Mouse (Mus musculus) MEL (cell line): ENCODE results near the gene Rln1. TPM values are rescaled to one million over a fixed set of nuclear protein-coding genes. Genes with fewer than 3 reads are reported as not detected.

Experiments used
- DNase-seq: peaks from one replicate; pipeline ENCODE4 v3.0.0; 2011; ENCODE audit warnings: low read depth, low spot score
- H3K27ac ChIP-seq: 2 replicates; pipeline ENCODE4 v1.5.1; 2012; ENCODE audit warnings: low read depth, mild to moderate bottlenecking, control low read depth, low read length, moderate library complexity; ENCODE audit not compliant: control insufficient read depth
- H3K27me3 ChIP-seq, 2 experiments: fragments of 150-350 bp in 1 of 2; sonication (generic) in 1 of 2; 2 replicates each; pipeline ENCODE4 v1.6.1; 2012; ENCODE audit warnings: low read length in 2 of 2, mild to moderate bottlenecking in 2 of 2, improper control_type of control experiment in 1 of 2, moderate library complexity in 1 of 2; ENCODE audit not compliant: insufficient read depth in 2 of 2, control insufficient read depth in 1 of 2
- H3K36me3 ChIP-seq, 2 experiments: 2 replicates each; pipeline ENCODE4 v1.6.1; 2012 to 2014; ENCODE audit warnings: low read length in 2 of 2, improper control_type of control experiment in 1 of 2, inconsistent platforms in 1 of 2, mild to moderate bottlenecking in 1 of 2; ENCODE audit not compliant: insufficient read depth in 2 of 2, control insufficient read depth in 1 of 2
- H3K4me1 ChIP-seq, 2 experiments: fragments of 150-350 bp in 1 of 2; sonication (generic) in 1 of 2; 2 replicates each; pipeline ENCODE4 v1.6.1; 2012; ENCODE audit warnings: low read length in 2 of 2, improper control_type of control experiment in 1 of 2, mild to moderate bottlenecking in 1 of 2; ENCODE audit not compliant: insufficient read depth in 2 of 2, control insufficient read depth in 1 of 2
- H3K4me3 ChIP-seq, 2 experiments: fragments of 150-350 bp in 1 of 2; sonication (generic) in 1 of 2; 2 replicates each; pipeline ENCODE4 v1.5.1; 2012; ENCODE audit warnings: low read depth in 2 of 2, low read length in 2 of 2, mild to moderate bottlenecking in 2 of 2, moderate library complexity in 2 of 2, control low read depth in 1 of 2, improper control_type of control experiment in 1 of 2; ENCODE audit not compliant: control insufficient read depth in 1 of 2, insufficient read depth in 1 of 2
- H3K79me2 ChIP-seq: 2 replicates; pipeline ENCODE4 v1.6.1; 2012; ENCODE audit warnings: mild to moderate bottlenecking, low read length, moderate library complexity; ENCODE audit not compliant: control insufficient read depth, poor library complexity, insufficient read depth
- H3K9ac ChIP-seq: 2 replicates; pipeline ENCODE4 v1.6.1; 2012; ENCODE audit warnings: low read depth, mild to moderate bottlenecking, control low read depth, low read length, moderate library complexity; ENCODE audit not compliant: control insufficient read depth, poor library complexity, severe bottlenecking
- H3K9me3 ChIP-seq: fragments of 150-350 bp; sonication (generic); replicated peaks from 2 replicates; pipeline ENCODE4 v1.6.1; 2012; ENCODE audit warnings: mild to moderate bottlenecking, low read length, improper control_type of control experiment, moderate library complexity; ENCODE audit not compliant: insufficient read depth
- CHD1 ChIP-seq: IDR thresholded peaks from 2 replicates; pipeline ENCODE4 v1.6.1; 2012; ENCODE audit warnings: low read depth, mild to moderate bottlenecking, inconsistent platforms, low read length, improper control_type of control experiment
- CTCF ChIP-seq, 3 experiments: IDR thresholded peaks in 2 of 3; conservative IDR thresholded peaks in 1 of 3; 2 replicates each; pipeline ENCODE4 v1.5.1; 2011 to 2012; ENCODE audit warnings: low read length in 3 of 3, low read depth in 2 of 3, mild to moderate bottlenecking in 2 of 3, improper control_type of control experiment in 1 of 3, inconsistent platforms in 1 of 3, mixed read lengths in 1 of 3, moderate library complexity in 1 of 3; ENCODE audit not compliant: control insufficient read depth in 1 of 3, insufficient read depth in 1 of 3, poor library complexity in 1 of 3, severe bottlenecking in 1 of 3
- GABPA ChIP-seq: IDR thresholded peaks from 2 replicates; pipeline ENCODE4 v1.6.1; 2012; ENCODE audit warnings: low read depth, mild to moderate bottlenecking, inconsistent platforms, low read length, improper control_type of control experiment, moderate library complexity
- GATA1 ChIP-seq: IDR thresholded peaks from 2 replicates; pipeline ENCODE4 v1.6.1; 2011; ENCODE audit warnings: low read depth, low read length, improper control_type of control experiment
- HCFC1 ChIP-seq: IDR thresholded peaks from 2 replicates; pipeline ENCODE4 v1.6.1; 2012; ENCODE audit warnings: low read depth, mild to moderate bottlenecking, inconsistent platforms, low read length, improper control_type of control experiment, moderate library complexity
- MAFK ChIP-seq: IDR thresholded peaks from 2 replicates; pipeline ENCODE4 v1.6.1; 2011; ENCODE audit warnings: low read depth, mild to moderate bottlenecking, low read length, improper control_type of control experiment, borderline replicate concordance
- MAX ChIP-seq: IDR thresholded peaks from 2 replicates; pipeline ENCODE4 v1.6.1; 2011; ENCODE audit warnings: low read length, improper control_type of control experiment
- MXI1 ChIP-seq: IDR thresholded peaks from 2 replicates; pipeline ENCODE4 v1.6.1; 2011; ENCODE audit warnings: mild to moderate bottlenecking, low read depth, low read length, improper control_type of control experiment
- MYB ChIP-seq: IDR thresholded peaks from 2 replicates; pipeline ENCODE4 v1.6.1; 2011; ENCODE audit warnings: mild to moderate bottlenecking, low read depth, low read length, improper control_type of control experiment
- NELFE ChIP-seq: IDR thresholded peaks from 2 replicates; pipeline ENCODE4 v1.6.1; 2011; ENCODE audit warnings: low read depth, low read length, improper control_type of control experiment
- NRF1 ChIP-seq: IDR thresholded peaks from 2 replicates; pipeline ENCODE4 v1.6.1; 2014; ENCODE audit warnings: low read depth, mild to moderate bottlenecking, inconsistent platforms, low read length, improper control_type of control experiment, moderate library complexity; ENCODE audit not compliant: poor library complexity, insufficient read depth, severe bottlenecking
- POLR2A ChIP-seq, 2 experiments: IDR thresholded peaks; 2 replicates each; pipeline ENCODE4 v1.6.1; 2011 to 2012; ENCODE audit warnings: low read length in 2 of 2, mild to moderate bottlenecking in 2 of 2, control low read depth in 1 of 2, improper control_type of control experiment in 1 of 2, low read depth in 1 of 2, moderate library complexity in 1 of 2; ENCODE audit not compliant: control insufficient read depth in 1 of 2, insufficient read depth in 1 of 2, poor library complexity in 1 of 2
- RAD21 ChIP-seq: IDR thresholded peaks from 2 replicates; pipeline ENCODE4 v1.6.1; 2011; ENCODE audit warnings: mild to moderate bottlenecking, low read depth, low read length, improper control_type of control experiment
- RCOR1 ChIP-seq: IDR thresholded peaks from 2 replicates; pipeline ENCODE4 v1.6.1; 2012; ENCODE audit warnings: low read depth, mild to moderate bottlenecking, inconsistent platforms, low read length, improper control_type of control experiment
- SIN3A ChIP-seq: IDR thresholded peaks from 2 replicates; pipeline ENCODE4 v1.6.1; 2012; ENCODE audit warnings: low read length, improper control_type of control experiment, inconsistent platforms
- SMC3 ChIP-seq: IDR thresholded peaks from 2 replicates; pipeline ENCODE4 v1.6.1; 2011; ENCODE audit warnings: low read depth, low read length, improper control_type of control experiment
- TBP ChIP-seq: IDR thresholded peaks from 2 replicates; pipeline ENCODE4 v1.8.0; 2011; ENCODE audit warnings: low read depth, low read length, improper control_type of control experiment
- TCF12 ChIP-seq: IDR thresholded peaks from 2 replicates; pipeline ENCODE4 v1.6.1; 2014; ENCODE audit warnings: low read depth, mild to moderate bottlenecking, inconsistent platforms, low read length, improper control_type of control experiment, moderate library complexity
- USF1 ChIP-seq: IDR thresholded peaks from 2 replicates; pipeline ENCODE4 v1.6.1; 2014; ENCODE audit warnings: low read depth, mild to moderate bottlenecking, inconsistent platforms, low read length, improper control_type of control experiment, moderate library complexity
- ZNF384 ChIP-seq: IDR thresholded peaks from 2 replicates; pipeline ENCODE4 v1.6.1; 2012; ENCODE audit warnings: low read depth, mild to moderate bottlenecking, inconsistent platforms, low read length, improper control_type of control experiment
- polyA plus RNA-seq, 2 experiments: library from polyadenylated mRNA; stranded (reverse) in 1 of 2; unstranded in 1 of 2; fragments of >175 nt in 1 of 2; fragments of >200 nt in 1 of 2; gene quantifications; 2 replicates each; pipeline versions ENCODE4 v1.2.1 to v1.2.4; 2012; ENCODE audit warnings: low replicate concordance in 2 of 2, low read depth in 1 of 2; ENCODE audit not compliant: insufficient read length in 2 of 2, insufficient read depth in 1 of 2, missing spikeins in 1 of 2
- total RNA-seq: library from RNA; depleted of rRNA; stranded (reverse); fragments of 300-350 nt; gene quantifications from 2 replicates; pipeline ENCODE4 v1.2.3, GENCODE M21; 2012

The Rln1 gene
- total and polyA plus RNA-seq, 3 experiments: 0.04 TPM; not detected in 2

GRCm38 (mm10) chr19:29379839-29380603 is 45.6 kb upstream of the Rln1 start:
- no peak for DNase-seq
- Histone ChIP-seq H3K4me1 (peaks cover 14 to 17% of the 10 kb centered on the region in 2 experiments), H3K27me3 (no peaks in the 10 kb centered on the region), H3K79me2 (no peaks in the 10 kb centered on the region), H3K9me3 (no peaks in the 10 kb centered on the region), H3K27ac (no peak overlapping the region), H3K4me3 (no peak overlapping the region), H3K9ac (no peak overlapping the region), H3K36me3 (peaks cover 0 to 17% of the 10 kb centered on the region in 2 experiments; a peak in 3 of 4 replicates)
- no peak for TF ChIP-seq HCFC1

DNA sequence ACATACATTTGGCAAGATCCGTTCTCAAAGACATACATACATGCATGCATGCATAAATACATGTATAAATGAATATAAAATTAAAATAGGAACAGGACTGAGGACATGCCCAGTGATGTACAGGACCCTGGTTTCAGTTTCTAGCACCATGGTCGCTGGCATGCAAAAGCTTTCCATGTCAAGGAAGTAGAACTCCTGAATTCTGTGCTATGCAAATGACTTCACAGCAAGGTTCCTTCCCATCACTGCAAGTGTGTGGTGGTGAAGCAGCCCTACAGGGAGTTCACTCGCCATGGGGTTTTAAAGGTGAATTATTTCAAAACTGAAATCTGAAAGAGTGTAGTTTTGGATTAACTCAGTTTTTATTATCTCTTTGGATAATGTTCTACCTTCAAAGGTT is 41.9 kb upstream of the Rln1 start:
- no peak for TF ChIP-seq TCF12
- no peak for TF ChIP-seq CHD1
- no peak for TF ChIP-seq NRF1
- no peak for TF ChIP-seq TBP
- no peak for TF ChIP-seq CTCF (IDR thresholded peaks at IDR 0.05 in 2 of 3, conservative IDR thresholded peaks at IDR 0.05 in 1 of 3; ENCODE audit: control insufficient read depth in 1 of 3, insufficient read depth in 1 of 3, low read depth in 2 of 3, low read length in 3 of 3, poor library complexity in 1 of 3, severe bottlenecking in 1 of 3)
- no peak for TF ChIP-seq HCFC1
- TF ChIP-seq MXI1: no peak
- no peak for TF ChIP-seq SMC3
- no peak for TF ChIP-seq GATA1
- no peak for TF ChIP-seq MYB
- TF ChIP-seq RCOR1: no peak
- no peak for TF ChIP-seq USF1
- no peak for TF ChIP-seq ZNF384
- TF ChIP-seq RAD21: no peak
- TF ChIP-seq NELFE: no peak
- TF ChIP-seq SIN3A: no peak
- TF ChIP-seq MAFK: no peak
- no peak for TF ChIP-seq MAX
- no peak for TF ChIP-seq POLR2A (IDR thresholded peaks at IDR 0.05; ENCODE audit: control insufficient read depth in 1 of 2, insufficient read depth in 1 of 2, low read depth in 1 of 2, low read length in 2 of 2, poor library complexity in 1 of 2)
- no peak for TF ChIP-seq GABPA
- no peak overlapping the region for H3K9ac ChIP-seq
- no peak overlapping the region for H3K27ac ChIP-seq
- no peak overlapping the region for H3K4me3 ChIP-seq
- H3K27me3 ChIP-seq: no peaks in the 10 kb centered on the region
- peaks cover 3 to 12% of the 10 kb centered on the region in 2 experiments for H3K36me3 ChIP-seq
- H3K79me2 ChIP-seq: peaks cover 10% of the 10 kb centered on the region
- H3K9me3 ChIP-seq: no peaks in the 10 kb centered on the region
- DNase-seq: no peak
- peaks cover 6 to 15% of the 10 kb centered on the region in 2 experiments for H3K4me1 ChIP-seq
